Mouse (Mus musculus) forebrain, postnatal 0 days (tissue): ENCODE results near the gene Olfr1101. TPM values are rescaled to one million over a fixed set of nuclear protein-coding genes. Genes with fewer than 3 reads are reported as not detected.

Source experiments
- ATAC-seq: fragments of 200-750 bp; cut with Nextera tagmentation; 2 replicates; pipeline ENCODE4 v1.8.0; 2017; ENCODE audit warnings: mild to moderate bottlenecking, moderate library complexity
- DNase-seq: peaks from one replicate; pipeline ENCODE4 v3.0.0-alpha.2; 2015
- H3K27ac ChIP-seq: fragments of 300-500 bp; sonication (generic); 2 replicates; pipeline ENCODE4 v1.5.1; 2014; ENCODE audit warnings: low read depth, mild to moderate bottlenecking, antibody characterized with exemption, low read length, moderate library complexity, mixed read lengths
- H3K27me3 ChIP-seq: fragments of 300-500 bp; sonication (generic); 2 replicates; pipeline ENCODE4 v1.6.1; 2014; ENCODE audit warnings: mild to moderate bottlenecking, low read length, mixed read lengths; ENCODE audit not compliant: insufficient read depth
- H3K36me3 ChIP-seq: fragments of 300-500 bp; sonication (generic); 2 replicates; pipeline ENCODE4 v1.6.1; 2014; ENCODE audit warnings: mild to moderate bottlenecking, moderate library complexity; ENCODE audit not compliant: insufficient read depth
- H3K4me1 ChIP-seq: fragments of 300-500 bp; sonication (generic); 2 replicates; pipeline ENCODE4 v1.6.1; 2014; ENCODE audit warnings: antibody characterized with exemption; ENCODE audit not compliant: insufficient read depth
- H3K4me2 ChIP-seq: fragments of 300-500 bp; sonication (generic); 2 replicates; pipeline ENCODE4 v1.6.1; 2014; ENCODE audit warnings: low read depth, mild to moderate bottlenecking, moderate library complexity
- H3K4me3 ChIP-seq: fragments of 300-500 bp; sonication (generic); 2 replicates; pipeline ENCODE4 v1.5.1; 2014; ENCODE audit warnings: low read depth, low read length, mixed read lengths
- H3K9ac ChIP-seq: fragments of 300-500 bp; sonication (generic); 2 replicates; pipeline ENCODE4 v1.6.1; 2014; ENCODE audit warnings: mild to moderate bottlenecking
- H3K9me3 ChIP-seq: fragments of 300-500 bp; sonication (generic); 2 replicates; pipeline ENCODE4 v1.6.1; 2016; ENCODE audit warnings: low read length
- CTCF ChIP-seq: sonication (generic); IDR thresholded peaks from 2 replicates; pipeline ENCODE4 v1.5.1; 2016; ENCODE audit warnings: antibody characterized with exemption, control low read depth, low read depth
- WGBS: fragments of 180-500 bp; shearing (Covaris S2); extraction: QIAGEN DNeasy Blood & Tissue Kit; methylation state at CpG from one replicate; pipeline ENCODE4 v1.1.7; 2014; 5-methylcytosine and 5-hydroxymethylcytosine counted together
- polyA plus RNA-seq: library from polyadenylated mRNA; unstranded; fragments of >200 nt; fragmentation: Nextera tagmentation; extraction: Ambion mirVana; gene quantifications from 2 replicates; pipeline ENCODE4 v1.2.1, GENCODE M21; 2015
- total RNA-seq: library from RNA; depleted of rRNA; stranded (reverse); fragments of >200 nt; gene quantifications from 2 replicates; pipeline ENCODE4 v1.2.3, GENCODE M21; 2014; rRNA removed

The Olfr1101 gene
- total RNA-seq: not detected in 2 replicates
- not detected in 2 replicates for polyA plus RNA-seq

- Histone ChIP-seq H3K9ac (no peak within 1 kb of the TSS), H3K27me3 (no peaks in the 10 kb centered on the region), H3K4me2 (no peak within 1 kb of the TSS), H3K4me1 (no peaks in the 10 kb centered on the region), H3K27ac (no peak within 1 kb of the TSS), H3K9me3 (no peaks in the 10 kb centered on the region), H3K4me3 (no peak within 1 kb of the TSS), H3K36me3 (no peaks in the 10 kb centered on the region)
- DNase-seq (no peak), ATAC-seq (no peak)
- no peak for TF ChIP-seq CTCF
- WGBS: 82% methylated on average over 3 of the region's 3 CpGs
Observed at GRCm38 (mm10) chr2:86991121-86991520, at the start of gene Olfr1101. Gene Olfr1101 (minus strand): TSS chr2:86991221.

DNA sequence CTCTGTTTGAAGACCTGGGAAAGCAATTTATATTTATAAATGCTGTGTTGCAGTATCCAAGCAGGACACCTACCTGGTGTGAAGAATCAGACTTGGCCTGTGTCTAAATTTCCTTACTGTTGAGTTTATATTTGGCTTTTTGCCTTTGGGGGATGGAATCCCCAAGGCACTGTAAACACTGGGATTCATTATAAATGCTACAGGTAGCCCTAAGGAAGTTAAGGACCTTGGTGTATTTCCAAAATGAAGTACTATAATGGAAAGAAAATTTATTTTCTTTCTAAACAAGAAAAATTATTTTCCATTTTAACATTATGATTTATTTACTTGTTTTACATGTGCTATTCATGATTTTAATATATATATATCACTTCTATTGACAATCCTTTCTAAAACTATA is 45.4 kb upstream of the Olfr1101 start, which contains the start of gene Olfr1105:
Gene Olfr1105, minus strand, starts transcription at position 101 of the 400 bp plus-strand sequence.
- H3K4me1 ChIP-seq: no peaks in the 10 kb centered on the region
- DNase-seq: no peak

DNA sequence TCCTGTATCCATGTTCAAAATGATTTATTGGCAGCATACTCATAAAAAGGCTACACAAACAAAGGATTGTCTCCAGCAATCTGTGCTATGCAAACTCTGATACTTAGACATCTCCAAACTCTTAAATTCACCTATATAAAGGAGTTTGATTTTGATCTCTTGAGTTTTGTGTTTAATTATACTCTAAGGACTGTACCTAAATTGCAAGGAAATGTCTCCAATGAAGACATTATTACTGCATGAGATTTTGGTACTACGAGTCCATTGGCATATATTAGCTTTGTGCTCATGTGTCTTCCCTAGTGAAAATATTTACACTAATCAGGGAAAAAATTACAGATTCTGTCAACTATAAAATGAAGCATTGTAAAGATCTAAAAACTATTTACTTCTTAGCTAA is 36.0 kb upstream of the Olfr1101 start, which contains the start of gene Olfr1104:
Gene Olfr1104, minus strand, starts transcription at position 101 of the 400 bp plus-strand sequence.
- WGBS: 83% methylated on average over 1 of the region's 1 CpGs
- Histone ChIP-seq H3K27me3 (no peaks in the 10 kb centered on the region), H3K9me3 (no peaks in the 10 kb centered on the region), H3K4me2 (no peak within 1 kb of the TSS), H3K4me3 (no peak within 1 kb of the TSS), H3K36me3 (no peaks in the 10 kb centered on the region), H3K4me1 (no peaks in the 10 kb centered on the region), H3K27ac (no peak within 1 kb of the TSS), H3K9ac (no peak within 1 kb of the TSS)
- no peak for TF ChIP-seq CTCF
- ATAC-seq: no peak
- DNase-seq: no peak

More for the DNA sequence above, 45.4 kb upstream of the Olfr1101 start, which contains the start of gene Olfr1105:
- Histone ChIP-seq H3K4me2 (no peak within 1 kb of the TSS), H3K9me3 (no peaks in the 10 kb centered on the region), H3K27me3 (no peaks in the 10 kb centered on the region), H3K27ac (no peak within 1 kb of the TSS), H3K9ac (no peak within 1 kb of the TSS), H3K36me3 (no peaks in the 10 kb centered on the region), H3K4me3 (no peak within 1 kb of the TSS)
- no peak for TF ChIP-seq CTCF
- ATAC-seq: no peak

- H3K4me2 ChIP-seq: no peak within 1 kb of the TSS
- DNase-seq (no peak), ATAC-seq (no peak)
- H3K9ac ChIP-seq: no peak within 1 kb of the TSS
- H3K9me3 ChIP-seq: no peaks in the 10 kb centered on the region
- no peak within 1 kb of the TSS for H3K27ac ChIP-seq
- no peaks in the 10 kb centered on the region for H3K36me3 ChIP-seq
- no peak for TF ChIP-seq CTCF
- H3K4me1 ChIP-seq: no peaks in the 10 kb centered on the region
- no peak within 1 kb of the TSS for H3K4me3 ChIP-seq
- H3K27me3 ChIP-seq: no peaks in the 10 kb centered on the region
Observed at GRCm38 (mm10) chr2:86998098-86998497, 7.1 kb upstream of the Olfr1101 start, which contains the start of gene Olfr1102. Gene Olfr1102 (plus strand): TSS chr2:86998398.

GRCm38 (mm10) chr2:86979854-86980253 is 11.2 kb downstream of the Olfr1101 start, which contains the start of gene Olfr1100:
Gene Olfr1100 (minus strand): TSS chr2:86979954.
- no peaks in the 10 kb centered on the region for H3K27me3 ChIP-seq
- whole genome bisulfite sequencing: 80% methylated on average over 3 of the region's 3 CpGs

DNA sequence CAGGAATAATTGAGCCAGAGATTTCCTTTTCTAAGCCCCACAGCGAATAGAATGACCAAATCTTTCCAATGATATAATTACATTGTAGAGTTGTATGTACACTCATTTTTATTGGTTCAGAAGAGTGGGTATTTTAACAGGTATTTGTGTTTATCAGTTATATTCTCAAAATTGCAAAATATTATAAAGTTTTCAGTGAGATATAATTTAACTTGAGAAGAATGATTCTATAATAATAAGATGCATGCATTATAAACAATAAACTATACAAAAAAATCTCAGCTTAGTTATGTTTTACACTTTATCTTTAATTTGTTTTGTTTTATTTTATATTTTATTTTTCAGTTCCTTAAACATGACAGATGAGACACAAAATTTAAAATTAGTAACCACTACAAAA is 30.4 kb downstream of the Olfr1101 start, which contains the start of gene Olfr1099:
Gene Olfr1099, minus strand, starts transcription at position 101 of the 400 bp plus-strand sequence.
- no peaks in the 10 kb centered on the region for H3K36me3 ChIP-seq
- WGBS: 80% methylated on average over 1 of the region's 1 CpGs
- no peak within 1 kb of the TSS for H3K4me2 ChIP-seq
- no peak within 1 kb of the TSS for H3K4me3 ChIP-seq
- DNase-seq (no peak), ATAC-seq (no peak)
- no peaks in the 10 kb centered on the region for H3K9me3 ChIP-seq
- no peaks in the 10 kb centered on the region for H3K27me3 ChIP-seq
- H3K27ac ChIP-seq: no peak within 1 kb of the TSS
- no peak for TF ChIP-seq CTCF
- H3K4me1 ChIP-seq: no peaks in the 10 kb centered on the region
- no peak within 1 kb of the TSS for H3K9ac ChIP-seq

More at GRCm38 (mm10) chr2:86979854-86980253, 11.2 kb downstream of the Olfr1101 start, which contains the start of gene Olfr1100:
- Histone ChIP-seq H3K9ac (no peak within 1 kb of the TSS), H3K9me3 (no peaks in the 10 kb centered on the region), H3K4me1 (no peaks in the 10 kb centered on the region), H3K36me3 (no peaks in the 10 kb centered on the region), H3K4me3 (no peak within 1 kb of the TSS), H3K27ac (no peak within 1 kb of the TSS), H3K4me2 (no peak within 1 kb of the TSS)
- no peak for TF ChIP-seq CTCF
- no peak for DNase-seq
- ATAC-seq: no peak

Other genes with a start within 250 kb of the Olfr1101 start
- not detected in 2 replicates for gene Olfr1090, start 232.2 kb downstream of the Olfr1101 start, total RNA-seq
- not detected in 2 replicates for gene Olfr1090, start 232.2 kb downstream of the Olfr1101 start, polyA plus RNA-seq
- not detected in 2 replicates for gene Olfr1093, start 208.7 kb downstream of the Olfr1101 start, total RNA-seq
- gene Olfr1093, start 208.7 kb downstream of the Olfr1101 start, polyA plus RNA-seq: not detected in 2 replicates
- not detected in 2 replicates for gene Olfr141, start 181.2 kb downstream of the Olfr1101 start, total RNA-seq
- gene Olfr141, start 181.2 kb downstream of the Olfr1101 start, polyA plus RNA-seq: not detected in 2 replicates
- not detected in 2 replicates for gene Olfr1094, start 166.6 kb downstream of the Olfr1101 start, total RNA-seq
- gene Olfr1094, start 166.6 kb downstream of the Olfr1101 start, polyA plus RNA-seq: not detected in 2 replicates
- gene Olfr1095, start 139.5 kb downstream of the Olfr1101 start, total RNA-seq: not detected in 2 replicates
- gene Olfr1095, start 139.5 kb downstream of the Olfr1101 start, polyA plus RNA-seq: not detected in 2 replicates
- gene Gm13723, start 116.4 kb downstream of the Olfr1101 start, total RNA-seq: not detected in 2 replicates
- not detected in 2 replicates for gene Gm13723, start 116.4 kb downstream of the Olfr1101 start, polyA plus RNA-seq
- not detected in 2 replicates for gene Olfr1097, start 99.0 kb downstream of the Olfr1101 start, total RNA-seq
- gene Olfr1097, start 99.0 kb downstream of the Olfr1101 start, polyA plus RNA-seq: not detected in 2 replicates
- not detected in 2 replicates for gene Olfr1098, start 66.7 kb downstream of the Olfr1101 start, total RNA-seq
- not detected in 2 replicates for gene Olfr1098, start 66.7 kb downstream of the Olfr1101 start, polyA plus RNA-seq
- gene Olfr1099, start 30.5 kb downstream of the Olfr1101 start, total RNA-seq: not detected in 2 replicates
- gene Olfr1099, start 30.5 kb downstream of the Olfr1101 start, polyA plus RNA-seq: not detected in 2 replicates
- not detected in 2 replicates for gene Olfr1100, start 11.3 kb downstream of the Olfr1101 start, total RNA-seq
- gene Olfr1100, start 11.3 kb downstream of the Olfr1101 start, polyA plus RNA-seq: not detected in 2 replicates
- gene Olfr1102, start 7.2 kb upstream of the Olfr1101 start, total RNA-seq: not detected in 2 replicates
- not detected in 2 replicates for gene Olfr1102, start 7.2 kb upstream of the Olfr1101 start, polyA plus RNA-seq
- not detected in 2 replicates for gene Olfr1104, start 35.9 kb upstream of the Olfr1101 start, total RNA-seq
- gene Olfr1104, start 35.9 kb upstream of the Olfr1101 start, polyA plus RNA-seq: not detected in 2 replicates
- gene Olfr1105, start 45.3 kb upstream of the Olfr1101 start, total RNA-seq: not detected in 2 replicates
- gene Olfr1105, start 45.3 kb upstream of the Olfr1101 start, polyA plus RNA-seq: not detected in 2 replicates
- not detected in 2 replicates for gene Olfr1106, start 61.1 kb upstream of the Olfr1101 start, total RNA-seq
- not detected in 2 replicates for gene Olfr1106, start 61.1 kb upstream of the Olfr1101 start, polyA plus RNA-seq
- not detected in 2 replicates for gene Olfr1107, start 84.6 kb upstream of the Olfr1101 start, total RNA-seq
- not detected in 2 replicates for gene Olfr1107, start 84.6 kb upstream of the Olfr1101 start, polyA plus RNA-seq
- not detected in 2 replicates for gene Olfr1109, start 104.8 kb upstream of the Olfr1101 start, total RNA-seq
- not detected in 2 replicates for gene Olfr1109, start 104.8 kb upstream of the Olfr1101 start, polyA plus RNA-seq
- gene Olfr259, start 123.3 kb upstream of the Olfr1101 start, total RNA-seq: not detected in 2 replicates
- not detected in 2 replicates for gene Olfr259, start 123.3 kb upstream of the Olfr1101 start, polyA plus RNA-seq
- not detected in 2 replicates for gene Olfr1110, start 149.1 kb upstream of the Olfr1101 start, total RNA-seq
- gene Olfr1110, start 149.1 kb upstream of the Olfr1101 start, polyA plus RNA-seq: not detected in 2 replicates
- not detected in 2 replicates for gene Olfr1111, start 161.4 kb upstream of the Olfr1101 start, total RNA-seq
- gene Olfr1111, start 161.4 kb upstream of the Olfr1101 start, polyA plus RNA-seq: not detected in 2 replicates
- gene Olfr1112, start 196.6 kb upstream of the Olfr1101 start, total RNA-seq: not detected in 2 replicates
- not detected in 2 replicates for gene Olfr1112, start 196.6 kb upstream of the Olfr1101 start, polyA plus RNA-seq
- gene Olfr1113, start 217.7 kb upstream of the Olfr1101 start, total RNA-seq: not detected in 2 replicates
- gene Olfr1113, start 217.7 kb upstream of the Olfr1101 start, polyA plus RNA-seq: not detected in 2 replicates